Mouse (Mus musculus): ENCODE measurements around the gene Ccn2. TPM values are rescaled to one million over a fixed set of nuclear protein-coding genes. Genes with fewer than 3 reads are reported as not detected.
"Not testable (repeated sequence)": the region's sequence is repeated elsewhere in the genome, so short reads cannot be mapped to it uniquely, and the experiment has no call there.

The Ccn2 gene
- total RNA-seq, 1 experiment from 2014 or later, result not detected

DNA sequence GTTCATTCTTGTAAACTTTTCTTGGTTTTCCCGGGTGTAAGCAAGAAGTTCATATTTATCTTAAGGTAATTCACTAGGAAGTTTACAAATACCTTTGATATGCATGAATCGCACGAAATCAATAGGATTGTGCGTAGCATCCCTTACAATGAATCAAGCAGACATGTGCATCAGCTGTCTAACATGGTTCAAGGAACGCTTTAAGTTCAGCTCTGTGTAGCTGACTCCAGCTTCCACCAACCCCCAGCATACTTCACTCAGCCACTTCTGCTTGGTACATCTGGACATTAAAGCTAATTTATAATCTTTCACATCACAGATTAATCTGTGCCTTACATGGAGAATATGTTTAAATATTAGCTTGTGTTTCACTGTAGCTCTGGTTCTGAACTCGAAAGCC, 3.5 kb downstream of the Ccn2 start:
- no peak for ATAC-seq (replicated peaks; ENCODE audit: low read depth, poor library complexity, severe bottlenecking)

DNA sequence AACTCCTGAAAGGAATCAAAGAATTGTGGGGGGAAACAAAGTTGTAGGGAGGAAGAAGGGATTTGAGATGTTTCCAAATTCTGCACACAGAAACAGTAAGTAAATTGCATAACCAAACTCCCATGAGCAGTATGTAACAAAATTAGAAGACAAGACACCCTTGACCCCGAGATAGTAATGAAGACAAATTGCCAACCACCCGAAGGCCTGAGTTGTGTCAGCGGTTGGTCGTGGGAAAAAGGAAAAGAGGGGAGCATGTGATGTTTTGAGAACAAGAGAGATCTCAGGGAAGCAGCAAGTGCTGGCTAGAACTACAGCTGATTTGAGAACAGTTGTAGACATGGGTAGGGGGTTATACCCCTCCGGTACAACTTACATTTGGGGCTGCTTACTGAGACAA, 4.6 kb downstream of the Ccn2 start:
- no peak for ATAC-seq (replicated peaks; ENCODE audit: low read depth, poor library complexity, severe bottlenecking)

DNA sequence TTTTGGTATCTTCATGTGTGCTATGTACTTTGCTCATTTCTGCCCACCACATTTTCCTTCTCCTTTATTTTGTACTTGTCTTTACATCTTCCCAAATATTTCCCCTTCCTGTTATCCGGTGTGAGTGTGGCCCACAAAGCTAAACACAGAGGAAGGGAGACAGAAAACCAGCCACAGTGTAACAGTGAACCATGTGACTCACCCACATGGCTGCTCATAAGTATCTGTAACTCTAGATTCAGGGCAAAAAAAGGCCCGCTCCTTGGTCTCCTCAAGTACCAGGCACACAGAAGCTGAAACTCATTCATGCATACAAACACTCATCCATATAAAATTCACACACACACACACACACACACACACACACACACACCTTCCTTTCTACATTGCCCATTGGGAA, 7.8 kb downstream of the Ccn2 start:
- no peak for ATAC-seq (replicated peaks; ENCODE audit: low read depth, poor library complexity, severe bottlenecking)

DNA sequence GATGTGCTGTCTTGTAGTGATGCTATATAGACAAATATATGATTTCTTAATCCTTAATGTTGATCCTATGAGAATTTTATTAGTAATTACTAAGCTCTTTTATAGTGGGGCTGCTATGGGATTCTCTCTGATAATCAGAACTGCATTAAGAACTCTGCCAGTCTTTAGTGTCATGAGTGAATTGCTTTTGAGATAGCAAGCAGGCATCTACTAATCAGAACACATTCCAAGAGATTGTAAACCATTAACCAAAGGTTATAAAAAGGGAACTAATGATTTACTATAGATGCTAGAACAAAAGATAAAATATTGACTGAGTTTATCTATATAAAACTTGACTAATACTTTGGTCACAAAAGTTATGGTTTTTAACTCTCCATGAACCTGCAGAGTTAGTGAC, 8.5 kb downstream of the Ccn2 start:
- ATAC-seq (replicated peaks; ENCODE audit: low read depth, poor library complexity, severe bottlenecking), result no peak

DNA sequence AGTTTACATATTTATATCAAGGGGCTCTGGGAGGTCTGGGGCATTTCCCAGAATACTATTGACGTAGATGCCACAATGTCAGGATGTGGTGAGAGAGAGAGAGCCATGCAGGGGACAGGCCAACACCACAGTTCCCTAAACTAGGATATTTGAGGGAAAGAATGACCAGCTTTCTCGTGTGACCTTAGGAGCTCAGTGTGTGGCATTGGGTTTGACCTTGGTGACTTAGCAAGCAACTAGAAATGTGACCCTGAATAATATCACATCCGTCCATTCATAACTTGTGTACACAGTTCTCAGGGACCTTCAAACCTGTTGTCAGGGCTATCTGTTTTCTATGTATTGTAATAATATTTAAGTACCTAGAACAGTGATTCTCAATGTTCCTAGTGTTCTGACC, 13.9 kb downstream of the Ccn2 start:
- ATAC-seq (replicated peaks; ENCODE audit: low read depth, poor library complexity, severe bottlenecking), result no peak

DNA sequence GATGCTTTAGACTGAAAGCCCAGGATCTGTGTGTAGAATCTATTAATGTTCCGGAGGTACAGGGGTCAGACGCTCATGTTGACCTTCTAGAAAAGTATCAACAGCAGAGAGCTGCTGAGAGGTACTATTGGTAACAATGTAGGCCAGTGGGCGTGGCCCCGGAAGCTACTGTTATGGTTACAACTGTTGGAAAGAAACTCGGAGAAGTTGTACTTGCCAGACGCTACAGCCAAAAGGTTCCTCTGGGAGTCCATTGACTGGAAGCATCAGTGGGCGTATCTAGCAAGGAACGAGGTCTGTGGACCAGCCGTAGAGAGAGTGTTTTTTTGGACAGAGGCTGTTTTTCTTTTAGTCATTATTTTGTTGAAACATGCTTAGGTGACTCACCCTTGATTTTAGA, 14.5 kb downstream of the Ccn2 start:
- no peak for ATAC-seq (replicated peaks; ENCODE audit: low read depth, poor library complexity, severe bottlenecking)

DNA sequence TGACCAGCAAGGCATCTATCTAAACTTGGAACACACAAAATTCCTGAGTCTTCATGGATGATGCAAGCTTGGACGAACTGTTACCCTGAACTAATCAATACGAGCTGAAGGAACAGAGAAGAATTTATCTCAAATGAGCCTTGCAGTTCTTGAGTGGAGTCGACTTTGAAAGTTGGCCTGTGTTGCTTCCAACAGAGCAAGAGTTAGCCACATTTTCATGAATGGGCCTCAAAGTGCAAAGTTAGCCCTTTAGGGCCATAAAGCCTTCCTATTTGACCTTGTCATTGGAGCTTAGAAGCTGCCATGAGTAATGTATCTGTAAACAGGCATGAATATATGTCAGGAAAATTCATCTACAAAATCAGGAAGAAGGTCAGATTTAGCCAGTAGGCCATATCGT, 19.5 kb downstream of the Ccn2 start:
- ATAC-seq (replicated peaks; ENCODE audit: low read depth, poor library complexity, severe bottlenecking), result no peak

DNA sequence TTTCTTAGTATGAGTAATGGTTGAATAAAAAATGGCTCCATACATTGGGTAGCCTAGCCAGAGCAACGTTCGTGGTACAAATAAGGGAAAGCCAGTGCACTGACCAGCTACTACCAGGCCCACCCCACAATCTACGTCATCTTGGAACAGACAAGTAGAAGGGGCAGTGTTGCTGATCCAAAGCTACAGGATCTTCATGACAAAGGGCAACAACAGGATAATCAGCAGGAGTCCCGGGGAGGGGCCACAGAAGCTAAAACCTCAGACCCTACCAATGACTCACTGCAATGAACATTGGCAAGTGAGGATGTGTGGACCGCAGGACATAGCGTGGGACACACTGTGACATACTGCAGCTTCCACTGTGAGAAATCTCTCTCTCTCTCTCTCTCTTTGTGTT, 20.6 kb downstream of the Ccn2 start:
- no peak for ATAC-seq (replicated peaks; ENCODE audit: low read depth, poor library complexity, severe bottlenecking)

DNA sequence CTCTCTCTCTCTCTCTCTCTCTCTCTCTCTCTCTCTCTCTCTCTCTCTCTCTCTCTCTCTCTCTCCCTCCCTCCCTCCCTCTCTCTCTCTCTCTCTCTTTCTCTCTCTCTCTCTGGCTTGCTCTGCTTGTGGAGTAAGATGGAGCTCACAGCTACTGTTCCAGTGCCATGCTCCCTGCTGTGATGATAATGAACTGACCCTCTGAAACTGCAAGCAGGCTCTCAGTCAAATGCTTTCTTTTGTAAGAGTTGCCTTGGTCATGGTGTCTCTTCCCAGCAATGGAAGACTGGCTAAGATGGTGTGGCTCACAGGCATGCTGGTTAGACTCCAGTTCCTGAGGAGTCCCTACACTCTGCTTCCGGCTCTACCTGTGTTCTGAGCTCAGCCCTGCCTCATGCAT, 21.3 kb downstream of the Ccn2 start:
- ATAC-seq (replicated peaks; ENCODE audit: low read depth, poor library complexity, severe bottlenecking), result not testable (repeated sequence)

DNA sequence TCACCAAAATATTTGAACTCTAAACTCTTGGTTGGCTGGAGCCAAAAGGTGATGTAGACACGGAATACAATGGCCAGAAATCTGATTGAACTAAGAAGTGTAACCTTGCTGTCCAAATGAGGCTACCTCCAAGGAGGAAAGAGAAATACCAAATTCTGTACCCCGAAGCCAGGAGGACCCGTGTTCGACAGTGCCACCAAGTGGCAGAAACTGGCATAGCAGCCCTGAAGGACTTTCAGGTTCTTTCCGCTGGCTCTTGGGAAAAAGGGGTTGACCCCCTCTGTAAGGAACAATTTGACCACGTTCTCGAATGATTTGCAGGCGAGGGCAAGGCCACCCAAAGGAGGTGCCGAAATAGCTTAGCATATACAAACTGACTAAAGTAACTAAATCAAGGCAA, 26.3 kb downstream of the Ccn2 start:
- ATAC-seq (replicated peaks; ENCODE audit: low read depth, poor library complexity, severe bottlenecking), result peak; percentile 72

DNA sequence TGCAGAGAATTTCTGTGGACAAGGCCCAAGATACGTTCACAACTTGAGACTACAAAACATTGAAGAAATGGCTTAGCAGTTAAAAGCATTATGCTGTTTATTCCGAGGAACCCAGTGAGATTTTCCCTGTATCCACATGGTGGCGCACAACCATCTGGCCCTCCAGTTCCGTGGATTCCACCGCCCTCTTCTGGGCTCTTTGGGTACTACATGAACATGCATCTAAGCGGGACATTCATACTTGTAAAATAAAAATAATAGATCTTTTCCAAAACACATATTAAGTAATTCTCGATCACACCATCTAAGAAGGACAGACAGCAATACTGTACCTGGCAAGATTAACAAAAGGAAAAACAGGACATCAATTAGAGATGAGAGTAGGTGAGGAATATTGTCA, 27.3 kb downstream of the Ccn2 start:
- peak; percentile 92 for ATAC-seq (replicated peaks; ENCODE audit: low read depth, poor library complexity, severe bottlenecking)

DNA sequence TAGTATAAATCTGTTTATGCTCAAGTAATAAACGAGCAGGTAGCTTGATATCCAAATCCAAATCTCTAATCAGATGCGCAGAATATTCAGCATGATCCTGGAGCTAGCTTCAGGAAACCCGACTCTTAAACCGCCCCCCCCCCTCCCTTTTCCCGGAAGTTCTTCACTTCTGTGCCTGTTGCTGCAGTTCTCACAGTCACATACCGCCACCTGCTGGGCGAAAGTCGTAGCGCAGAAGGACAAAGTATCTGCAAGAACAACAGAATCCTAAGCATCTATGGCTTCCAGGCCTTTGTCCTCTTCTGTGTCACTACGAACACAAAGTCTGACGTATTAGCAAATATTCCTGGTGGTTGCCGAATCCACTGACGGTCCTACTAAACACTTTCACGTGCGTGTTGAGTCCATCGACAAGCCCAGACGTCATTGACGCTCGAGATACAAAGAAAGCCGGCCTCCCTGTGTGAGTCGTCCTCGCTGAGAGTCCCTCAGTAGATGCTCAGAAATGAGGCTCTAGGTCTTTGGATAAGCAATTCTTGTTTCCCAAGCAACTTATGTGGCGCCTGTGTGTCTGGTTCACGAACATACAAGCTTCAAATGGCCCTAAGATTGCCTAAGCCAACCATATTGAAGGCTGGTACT, 29.9 kb downstream of the Ccn2 start:
- ATAC-seq (replicated peaks; ENCODE audit: low read depth, poor library complexity, severe bottlenecking), result peak; percentile 68

DNA sequence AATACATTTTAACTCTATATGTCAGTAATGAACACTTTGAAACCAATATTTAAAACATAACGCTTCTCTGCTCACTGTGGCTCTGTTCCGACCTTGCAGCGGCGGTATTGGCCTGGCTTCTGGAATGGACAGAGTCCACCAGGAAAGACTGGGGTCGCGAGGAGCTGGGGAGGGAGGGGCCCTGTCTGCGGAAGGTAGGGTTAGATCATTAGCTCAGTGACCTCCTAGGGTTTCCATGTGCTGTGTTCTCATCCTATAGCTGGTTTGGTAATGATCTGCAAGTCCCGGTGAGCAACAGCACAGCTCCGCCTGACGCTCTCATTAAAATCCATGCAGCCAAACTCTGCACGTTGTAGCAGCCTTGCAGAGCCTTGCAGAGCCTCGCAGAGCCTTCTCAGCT, 32.0 kb downstream of the Ccn2 start:
- no peak for ATAC-seq (replicated peaks; ENCODE audit: low read depth, poor library complexity, severe bottlenecking)

DNA sequence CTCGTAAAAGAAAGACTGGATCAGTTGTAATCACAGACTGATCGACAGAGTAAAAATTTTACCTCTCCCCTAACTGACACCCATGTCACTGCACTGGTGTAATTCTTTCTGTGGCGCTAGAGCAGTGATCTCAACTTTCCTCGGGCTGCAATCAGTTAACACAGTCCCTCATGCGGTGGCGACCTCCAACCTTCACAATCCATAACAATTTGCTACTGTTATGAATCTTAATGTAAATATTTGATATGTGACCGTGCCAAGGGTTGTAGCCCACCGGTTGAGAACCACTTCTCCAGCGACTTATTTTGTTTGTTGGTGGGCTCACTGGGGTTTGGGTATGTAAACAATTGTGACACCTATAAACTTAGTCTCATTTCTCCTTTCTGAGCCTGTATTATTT, 33.2 kb downstream of the Ccn2 start:
- no peak for ATAC-seq (replicated peaks; ENCODE audit: low read depth, poor library complexity, severe bottlenecking)

DNA sequence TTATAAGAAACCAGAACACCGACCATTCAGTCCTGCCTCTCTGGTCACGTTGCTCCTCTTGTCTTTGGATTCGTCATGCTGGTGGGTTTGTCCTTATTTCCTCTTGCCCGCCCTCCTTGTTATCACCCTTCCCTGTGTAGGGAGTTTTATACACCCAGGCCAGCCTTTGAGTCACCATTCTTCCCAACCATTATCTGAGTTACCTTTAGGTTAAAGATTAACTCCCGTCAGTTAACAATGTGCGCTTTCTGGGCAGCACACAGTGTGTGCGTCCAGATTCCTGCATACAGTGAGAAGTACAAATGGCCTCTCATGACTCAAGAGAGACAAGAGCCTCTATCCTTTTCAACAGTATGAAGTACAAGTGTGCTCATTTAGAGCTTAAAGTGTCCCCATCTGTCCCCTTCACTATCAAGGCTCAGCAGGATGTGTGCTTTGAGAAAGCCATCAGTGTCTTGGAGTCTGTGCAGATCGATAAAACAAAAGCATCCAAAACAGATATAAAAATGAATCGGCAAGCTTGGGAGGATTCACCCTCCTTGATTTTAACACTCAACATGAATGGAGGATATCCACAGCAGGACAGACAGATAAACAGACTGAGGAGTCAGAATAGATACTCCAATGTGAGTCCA, 34.0 kb downstream of the Ccn2 start:
- no peak for ATAC-seq (replicated peaks; ENCODE audit: low read depth, poor library complexity, severe bottlenecking)

DNA sequence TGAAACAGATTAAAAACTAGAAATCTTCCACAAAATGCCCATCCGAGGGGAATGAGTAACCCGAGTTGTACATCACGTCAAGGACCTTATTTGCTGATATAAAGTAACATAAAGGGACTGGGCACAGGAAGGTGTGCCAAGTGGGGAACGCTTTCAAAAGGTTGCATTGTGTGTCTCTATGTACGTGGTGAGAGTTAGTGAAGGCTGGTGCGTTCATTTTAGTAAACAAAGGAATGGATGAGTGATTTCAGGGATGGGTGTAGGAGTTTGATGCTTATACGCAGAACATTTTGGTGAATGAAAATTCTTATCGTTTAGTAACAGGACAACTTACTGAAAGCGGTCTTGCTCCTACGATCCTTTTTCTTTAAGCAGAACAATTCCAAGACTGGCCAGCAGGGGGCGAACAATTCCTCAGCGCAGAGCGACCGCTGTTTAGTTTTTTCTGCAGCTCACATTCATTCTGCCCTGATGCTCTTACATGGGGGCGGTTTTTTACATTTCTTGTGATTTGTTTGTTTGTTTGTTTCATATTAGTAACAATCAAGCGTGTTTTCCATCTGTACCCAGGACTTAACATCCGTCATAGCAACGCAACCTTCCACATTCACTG, 35.3 kb downstream of the Ccn2 start:
- ATAC-seq (replicated peaks; ENCODE audit: low read depth, poor library complexity, severe bottlenecking), result peak; percentile 40; the same call in 1 of the 2 replicates

DNA sequence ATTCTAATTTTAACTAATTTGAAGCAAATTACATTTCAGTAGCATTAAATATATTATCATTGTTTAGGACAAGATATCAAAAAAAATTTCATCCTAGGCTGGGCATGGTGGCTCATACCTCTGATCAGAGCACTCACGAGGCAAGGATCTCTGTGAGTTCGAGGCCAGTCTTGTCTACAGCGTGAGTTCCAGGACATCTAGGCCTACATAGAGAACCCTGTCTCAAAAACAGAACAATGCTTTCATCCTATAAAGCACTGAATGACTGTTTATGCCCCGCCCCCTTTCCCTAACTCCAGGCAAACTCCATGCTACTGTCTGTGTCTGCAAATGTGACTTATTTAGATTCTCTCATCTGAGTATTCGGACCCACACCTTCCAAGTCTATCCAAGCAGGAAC, 35.9 kb downstream of the Ccn2 start:
- ATAC-seq (replicated peaks; ENCODE audit: low read depth, poor library complexity, severe bottlenecking), result no peak

DNA sequence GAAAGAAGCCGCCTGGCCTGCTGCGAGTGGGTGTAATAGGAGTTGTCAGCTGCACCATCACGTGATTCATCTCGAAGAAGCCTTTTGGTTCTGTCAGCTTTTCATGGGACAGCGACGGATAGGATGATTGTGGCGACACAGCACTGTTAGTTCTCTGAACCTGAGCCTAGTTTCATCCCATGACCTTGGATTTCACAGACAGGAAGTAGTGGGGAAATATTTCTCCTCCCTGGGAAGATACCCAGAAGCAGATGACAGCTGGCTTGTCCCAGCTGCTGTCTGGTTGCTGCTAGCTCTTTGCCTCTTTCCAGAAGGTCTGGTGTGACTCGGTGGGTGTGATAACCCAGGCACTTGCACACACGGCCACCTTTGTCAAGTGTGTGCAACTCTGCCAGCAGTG, 39.0 kb downstream of the Ccn2 start:
- no peak for ATAC-seq (replicated peaks; ENCODE audit: low read depth, poor library complexity, severe bottlenecking)

DNA sequence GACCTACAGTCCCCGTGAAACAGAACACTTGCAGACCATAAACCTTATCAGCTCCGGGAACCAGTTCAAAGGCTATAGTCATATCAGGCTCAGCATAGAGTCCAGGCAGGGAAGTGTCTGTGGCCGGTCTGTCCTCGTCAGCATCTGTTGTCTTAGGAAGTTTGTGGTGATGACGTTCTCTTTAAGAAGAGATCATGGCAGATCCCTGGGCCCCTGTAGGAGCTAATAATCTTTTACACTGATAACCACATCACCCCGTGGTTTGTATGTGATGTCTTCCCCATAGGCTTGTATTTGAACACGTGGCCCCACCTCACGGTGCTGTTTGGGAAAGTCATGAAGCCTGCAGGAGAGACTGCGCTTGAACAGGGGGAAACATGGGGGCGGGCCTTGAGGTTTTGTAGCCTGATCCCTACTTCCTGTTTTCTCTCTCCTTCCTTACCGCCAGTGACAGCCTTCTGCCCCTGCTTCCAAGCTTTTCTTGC, 40.1 kb downstream of the Ccn2 start:
- peak; percentile 73 for ATAC-seq (replicated peaks; ENCODE audit: low read depth, poor library complexity, severe bottlenecking)

DNA sequence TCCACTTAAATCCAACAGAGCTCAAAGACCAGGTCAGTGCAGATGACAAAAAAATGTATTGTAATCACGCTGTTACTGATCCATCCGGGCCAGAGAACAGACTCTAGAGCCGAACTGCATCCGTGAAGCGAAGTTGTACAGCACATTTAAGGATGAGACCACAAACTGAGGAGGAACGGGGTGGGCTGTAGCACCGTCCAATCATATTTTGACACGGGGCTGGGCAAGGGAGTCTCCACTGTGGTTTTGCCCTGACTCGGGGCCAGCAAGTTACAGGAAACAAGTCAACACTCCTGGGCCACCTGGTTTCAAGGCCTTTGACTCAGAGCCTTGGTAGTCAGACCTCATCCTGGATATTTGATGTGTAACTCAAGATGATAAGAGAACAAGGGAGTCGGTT, 40.6 kb downstream of the Ccn2 start:
- peak; percentile 55 for ATAC-seq (replicated peaks; ENCODE audit: low read depth, poor library complexity, severe bottlenecking)

DNA sequence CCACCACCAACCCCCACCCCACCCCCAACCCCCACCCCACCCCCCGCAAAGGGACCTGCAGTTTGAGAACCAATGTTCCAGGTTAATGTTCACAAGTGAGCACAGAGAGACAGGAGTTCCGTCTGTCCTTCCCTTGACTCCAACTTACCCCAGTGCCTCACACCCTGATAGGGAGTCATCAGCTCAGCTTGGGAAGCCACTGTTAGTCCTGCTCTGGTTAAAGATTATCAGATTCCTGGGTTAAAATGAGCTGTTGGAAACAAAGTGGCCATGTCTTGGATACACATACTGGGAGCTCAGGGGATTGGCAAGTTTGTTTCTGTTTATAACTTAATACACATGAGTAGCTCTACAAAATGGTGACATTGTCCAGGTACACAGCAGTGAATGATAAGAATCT, 41.7 kb downstream of the Ccn2 start:
- ATAC-seq (replicated peaks; ENCODE audit: low read depth, poor library complexity, severe bottlenecking), result no peak

Data from common myeloid progenitor, adult 5-6 weeks (primary cell).